Mouse (Mus musculus): ENCODE data around the gene Gm20388.
A peak's percentile ranks its signal among the peaks of the same experiment; 100 is the strongest.

Gm20388 gene

DNA sequence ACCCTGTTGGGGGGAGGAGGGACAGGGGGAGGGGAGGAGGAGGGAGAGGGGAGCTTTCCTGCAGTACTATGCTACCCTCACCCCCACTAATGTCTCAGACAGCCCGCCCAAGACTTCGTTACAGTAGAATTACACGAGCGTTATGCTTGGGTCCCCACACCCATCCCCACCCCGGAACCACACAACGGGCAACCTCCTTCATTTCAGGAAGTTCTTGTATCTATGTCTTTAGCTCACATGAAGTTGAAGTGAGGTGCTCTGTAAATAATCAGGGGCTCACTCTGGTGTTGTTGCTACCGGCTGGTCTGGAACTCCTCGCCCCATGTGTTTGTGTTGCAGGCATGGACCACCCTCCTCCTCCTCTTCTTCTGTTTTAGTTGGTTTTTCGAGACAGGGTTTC lies 2517.5 kb downstream of the Gm20388 start:
- DNase-seq (ENCODE audit: low read depth in 2 of 2, low spot score in 2 of 2): no peak

GRCm38 (mm10) chr8:122430058-122430636 lies 2519.5 kb downstream of the Gm20388 start:
- DNase-seq (ENCODE audit: low read depth in 2 of 2, low spot score in 2 of 2): no peak

DNA sequence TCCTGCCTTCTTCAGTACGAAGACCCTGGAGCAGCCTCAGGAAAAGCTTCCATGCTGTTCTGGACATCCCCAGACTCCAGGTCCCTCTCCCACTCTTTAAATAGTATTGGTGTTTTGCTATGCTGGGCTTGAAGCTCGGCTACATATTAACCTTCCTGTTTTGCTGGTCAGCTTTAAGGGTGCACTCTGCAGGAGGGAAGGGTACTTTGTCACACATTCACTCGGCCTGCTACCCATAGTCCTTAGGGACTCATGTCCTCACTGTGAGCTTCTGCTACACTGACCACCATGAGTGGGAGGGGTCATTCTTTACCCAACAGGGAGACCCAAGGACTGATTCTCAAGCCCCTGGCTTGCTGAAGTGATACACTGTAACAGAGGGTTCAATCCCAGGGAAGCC lies 2520.0 kb downstream of the Gm20388 start:
- no peak for DNase-seq (ENCODE audit: low read depth in 2 of 2, low spot score in 2 of 2)

GRCm38 (mm10) chr8:122431694-122432442 lies 2521.2 kb downstream of the Gm20388 start:
- no peak for DNase-seq (ENCODE audit: low read depth in 2 of 2, low spot score in 2 of 2)

GRCm38 (mm10) chr8:122432443-122433268 lies 2522.0 kb downstream of the Gm20388 start, which contains the start of gene Cyba:
Cyba (minus strand) TSS chr8:122432930.
- peak; percentile 64 to 74 for DNase-seq (ENCODE audit: low read depth in 2 of 2, low spot score in 2 of 2)

DNA sequence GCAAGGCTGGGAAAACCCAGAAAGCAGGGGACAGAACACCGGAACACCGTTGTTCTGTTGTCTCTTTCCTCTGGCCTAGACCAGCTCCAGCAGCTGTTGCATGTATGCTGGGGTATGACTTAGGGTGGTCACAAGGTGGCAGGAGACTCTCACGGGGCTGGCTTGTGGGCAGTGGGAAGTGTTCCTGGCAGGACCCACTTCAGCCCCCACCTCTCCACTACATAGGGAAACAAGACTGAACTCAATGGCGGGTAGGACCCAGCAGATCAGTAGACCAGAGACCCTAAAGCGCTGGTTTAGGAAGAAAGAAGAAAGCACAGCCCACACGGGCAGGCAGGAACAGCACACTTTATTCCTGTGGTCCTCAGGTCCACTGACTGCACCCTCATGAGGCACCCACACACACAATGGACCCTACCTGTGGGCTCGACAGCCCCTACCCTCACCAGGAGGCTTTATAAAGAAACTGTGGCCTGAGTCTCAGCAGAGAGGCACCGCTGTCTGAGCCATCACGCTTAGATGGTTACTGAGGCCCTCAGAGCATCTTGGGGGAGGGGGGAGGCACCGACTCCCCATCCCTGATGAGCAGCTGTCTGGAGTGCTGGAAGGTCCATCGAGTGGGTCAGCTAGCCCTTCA lies 2522.7 kb downstream of the Gm20388 start:
- DNase-seq (ENCODE audit: low read depth in 2 of 2, low spot score in 2 of 2): peak in 1 of 2 experiments; percentile 50

DNA sequence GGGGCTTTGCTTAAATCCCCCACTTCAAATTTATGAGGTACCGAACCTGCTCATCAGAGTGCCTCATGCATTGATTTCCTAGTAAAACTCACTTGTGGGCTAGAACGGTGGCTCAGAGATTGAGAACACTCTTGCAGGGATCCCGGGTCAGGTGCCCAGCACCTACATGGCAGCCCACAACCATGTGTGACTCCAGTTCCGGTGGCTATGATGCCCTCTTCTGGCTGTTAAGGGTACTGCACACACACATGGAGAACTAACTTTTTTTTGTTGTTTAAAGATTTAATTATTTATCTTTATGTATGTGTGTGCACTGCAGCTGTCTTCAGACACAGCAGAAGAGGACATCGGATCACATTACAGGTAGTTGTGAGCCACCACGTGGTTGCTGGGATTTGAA lies 2524.7 kb downstream of the Gm20388 start:
- DNase-seq (ENCODE audit: low read depth in 2 of 2, low spot score in 2 of 2): peak; percentile 25 to 34

DNA sequence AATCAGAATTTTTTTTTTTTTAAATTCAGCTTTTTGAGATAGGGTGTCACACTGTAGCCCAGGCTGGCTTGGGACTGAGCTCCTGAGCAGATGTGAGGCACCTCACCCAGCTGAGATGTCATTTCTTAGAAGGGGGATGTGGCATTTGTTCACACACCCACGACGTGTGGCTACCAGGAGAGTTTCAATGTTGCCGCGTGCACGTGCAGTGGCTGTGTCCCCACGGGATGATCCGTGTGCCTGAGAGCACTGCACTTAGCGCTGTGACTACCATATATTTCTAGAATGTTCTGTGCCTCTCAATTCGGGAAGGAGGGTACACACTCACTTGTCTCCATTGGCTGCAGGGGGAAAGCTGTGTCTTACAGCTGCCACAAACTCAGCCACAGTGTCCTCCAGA lies 2525.5 kb downstream of the Gm20388 start:
- DNase-seq (ENCODE audit: low read depth in 2 of 2, low spot score in 2 of 2): no peak

- no peak for DNase-seq (ENCODE audit: low read depth in 2 of 2, low spot score in 2 of 2)
Observed at GRCm38 (mm10) chr8:122436586-122437125, 2526.0 kb downstream of the Gm20388 start.

- no peak for DNase-seq (ENCODE audit: low read depth in 2 of 2, low spot score in 2 of 2)
Observed at GRCm38 (mm10) chr8:122437708-122438331, 2527.2 kb downstream of the Gm20388 start.

- no peak for DNase-seq (ENCODE audit: low read depth in 2 of 2, low spot score in 2 of 2)
Observed at GRCm38 (mm10) chr8:122439336-122439735, 2528.7 kb downstream of the Gm20388 start.

DNA sequence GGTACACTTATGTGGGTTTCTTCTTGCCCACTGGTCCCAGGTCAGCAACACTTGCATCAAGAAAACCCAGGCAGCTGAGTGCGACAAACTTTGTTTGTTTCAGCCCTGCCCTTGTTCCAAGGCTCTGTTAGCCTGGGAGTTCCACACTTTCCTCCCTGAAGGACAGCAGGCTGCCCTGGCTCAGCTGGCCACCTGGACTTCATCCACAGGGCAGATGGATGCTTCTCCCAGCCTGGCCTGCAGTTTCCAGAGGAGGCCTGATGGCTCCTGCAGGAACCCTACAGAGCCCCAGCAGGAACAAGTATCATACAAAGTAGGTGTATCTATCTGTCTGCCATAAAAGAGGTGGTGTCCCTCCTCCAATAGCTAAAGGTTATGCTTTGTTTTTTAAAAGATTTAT lies 2530.7 kb downstream of the Gm20388 start:
- no peak for DNase-seq (ENCODE audit: low read depth in 2 of 2, low spot score in 2 of 2)

- DNase-seq (ENCODE audit: low read depth in 2 of 2, low spot score in 2 of 2): no peak
Observed at GRCm38 (mm10) chr8:122442356-122442755, 2531.7 kb downstream of the Gm20388 start.

DNA sequence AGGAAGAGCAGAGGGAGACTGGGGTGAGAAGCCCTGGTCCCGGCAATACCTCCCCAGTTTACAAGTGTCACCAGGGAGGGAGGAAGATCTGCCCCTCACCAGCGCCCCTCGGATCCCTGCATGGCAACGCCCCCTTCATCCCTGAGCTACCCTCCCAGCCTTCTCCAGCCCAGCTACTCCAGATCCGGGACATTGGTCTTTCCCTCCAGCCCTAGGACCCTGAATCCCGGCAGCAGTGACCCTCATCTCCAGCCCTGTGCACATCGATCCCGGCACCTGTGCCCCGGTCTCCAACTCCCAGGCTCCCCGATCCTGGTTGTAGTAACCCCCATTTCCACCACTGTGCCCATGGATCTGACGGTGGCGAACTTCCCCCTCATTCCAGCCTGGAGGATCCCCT lies 2532.1 kb downstream of the Gm20388 start:
- no peak for DNase-seq (ENCODE audit: low read depth in 2 of 2, low spot score in 2 of 2)

DNA sequence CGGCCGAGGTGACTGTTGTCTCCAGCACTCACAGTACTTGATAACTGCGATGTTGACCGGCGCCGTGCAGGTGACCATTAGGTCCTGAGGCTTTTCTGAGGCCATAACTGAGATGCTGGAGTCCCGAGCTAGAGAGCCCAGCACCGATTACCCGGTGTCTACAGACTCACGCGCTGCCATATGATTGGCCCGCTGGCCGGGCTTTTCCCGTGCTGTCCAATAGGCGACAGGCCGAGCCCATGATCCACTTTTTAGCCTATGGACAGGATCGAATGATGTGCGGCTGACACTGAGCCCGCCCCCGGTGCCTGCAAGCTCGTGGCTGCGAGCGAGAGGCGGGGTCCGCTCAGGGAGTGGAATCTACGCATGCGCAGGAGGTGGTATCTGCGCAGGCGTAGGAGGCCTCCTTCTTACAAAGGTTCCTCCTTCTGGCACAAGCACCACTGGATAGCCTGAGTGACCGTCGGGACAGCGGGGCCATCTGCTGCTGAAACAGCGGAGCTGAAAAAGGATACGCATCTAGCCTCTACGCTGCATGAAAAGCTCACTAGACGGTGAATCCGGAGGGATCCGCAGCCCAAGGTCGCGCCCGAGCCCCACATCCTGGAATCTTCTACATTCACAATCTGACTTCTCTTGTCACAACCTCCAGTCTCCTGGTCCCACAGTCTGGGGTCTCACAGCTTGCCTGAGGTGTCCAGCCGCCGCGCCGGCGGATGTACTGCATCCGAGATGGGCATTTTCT lies 2532.8 kb downstream of the Gm20388 start, which contains the start of gene Mvd:
Mvd (minus strand) TSS at position 161 of the 745 bp plus-strand sequence.
- DNase-seq (ENCODE audit: low read depth in 2 of 2, low spot score in 2 of 2): peak; percentile 96

DNA sequence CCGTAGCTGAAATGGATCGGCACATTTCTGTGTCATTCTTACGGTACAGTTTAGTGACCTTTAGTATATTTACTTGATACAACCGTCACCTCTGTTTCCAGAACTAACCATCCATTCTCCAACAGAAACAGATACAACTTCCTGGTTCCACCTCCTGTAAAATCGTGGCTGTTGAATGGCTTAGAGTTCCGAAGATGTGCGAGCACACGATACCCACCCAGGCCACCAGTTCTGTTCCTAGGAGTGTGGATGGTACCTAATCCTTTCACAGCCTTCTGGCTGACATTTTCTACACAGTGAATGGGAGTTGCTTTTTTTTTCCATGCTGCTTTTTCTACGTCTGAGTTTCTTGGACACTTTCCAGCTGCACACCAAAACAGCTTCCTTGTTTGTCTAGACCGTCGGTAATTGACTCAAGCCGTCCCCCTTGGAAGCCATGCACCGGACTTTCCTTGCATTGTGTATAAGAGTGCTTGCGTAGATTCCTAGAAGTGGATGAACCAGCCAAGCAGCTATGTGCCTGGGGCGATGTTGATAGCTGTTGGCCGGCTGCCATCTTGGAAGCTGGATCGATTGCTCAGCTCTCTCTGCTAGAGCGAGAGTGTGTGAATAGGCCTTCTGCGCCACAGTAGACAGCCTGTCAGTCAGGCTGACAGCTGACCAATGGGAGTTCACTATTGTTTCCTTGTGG lies 2533.6 kb downstream of the Gm20388 start:
- peak in 1 of 2 experiments; percentile 26 for DNase-seq (ENCODE audit: low read depth in 2 of 2, low spot score in 2 of 2)

GRCm38 (mm10) chr8:122445203-122445602 lies 2534.6 kb downstream of the Gm20388 start:
- no peak for DNase-seq (ENCODE audit: low read depth in 2 of 2, low spot score in 2 of 2)

- DNase-seq (ENCODE audit: low read depth in 2 of 2, low spot score in 2 of 2): no peak
Observed at GRCm38 (mm10) chr8:122451161-122451703, 2540.6 kb downstream of the Gm20388 start.

DNA sequence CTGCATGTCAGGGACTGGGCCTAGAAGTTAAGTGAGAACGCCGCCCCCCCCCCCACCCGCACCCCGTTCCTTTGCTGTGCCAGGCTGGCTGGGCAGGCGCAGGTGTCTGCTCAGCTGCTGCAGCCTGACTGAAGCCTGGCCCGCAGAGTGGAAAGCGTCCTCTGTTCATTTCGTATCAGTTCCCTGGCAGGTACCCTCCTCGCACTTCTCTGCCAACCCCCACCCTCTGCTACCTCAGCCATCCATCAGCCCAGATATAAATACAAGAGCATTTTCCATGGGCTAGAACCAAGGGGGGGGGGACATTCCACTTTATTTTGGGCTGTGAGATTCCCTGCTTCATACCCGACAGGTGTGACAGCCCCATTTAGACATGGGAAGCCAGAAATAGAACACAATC lies 2541.5 kb downstream of the Gm20388 start:
- DNase-seq (ENCODE audit: low read depth in 2 of 2, low spot score in 2 of 2): no peak
